Comparison of ENCODE assay signal across 14 mouse cellular contexts in the genomic region with DNA sequence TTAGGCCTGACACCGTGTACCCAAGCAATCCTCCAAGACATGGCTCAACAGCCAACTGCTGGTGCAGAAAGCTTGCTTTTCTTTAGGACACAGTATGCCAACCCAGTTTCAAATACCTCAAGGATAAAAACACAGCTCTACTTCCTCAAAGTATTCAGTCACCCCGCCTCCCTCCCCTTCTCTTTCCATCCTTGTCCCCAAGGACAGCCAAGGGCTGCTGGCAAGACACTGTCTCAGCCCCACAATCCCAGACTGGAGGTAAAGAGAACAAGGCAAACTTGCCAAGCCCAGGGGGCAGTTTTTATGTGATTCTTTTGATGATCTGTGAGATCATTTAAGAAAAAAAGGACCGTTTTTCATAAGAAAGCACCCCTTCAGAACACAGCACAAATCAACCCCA.
DNase-seq lines count a peak whose midpoint lies in the region; ATAC-seq and TF ChIP-seq lines count a peak whose summit lies in the region.
"Had no signal": no experiment of that assay in that cellular context is flagged by ENCODE, and none has a peak within 500 bp of the region (broad histone marks: within the 10 kb centered on the region; RNA-seq: fewer than 3 reads in every experiment).

No protein-coding gene starts in this region.

- H3K79me2 ChIP-seq in CH12.LX (replicated peaks; ENCODE audit: control insufficient read depth, extremely low read depth, insufficient read depth, poor library complexity, severe bottlenecking) = no peaks in the 10 kb centered on the region

- no peak for DNase-seq in forebrain, embryonic 10.5 days (ENCODE audit: extremely low spot score, low spot score)
- no peak for DNase-seq in forebrain, embryonic 11.5 days (ENCODE audit: low spot score)
- DNase-seq in kidney, adult 11 months = no peak
- peak; percentile 3 for DNase-seq in CH12.LX (ENCODE audit: extremely low read depth)
- DNase-seq in midbrain, embryonic 11.5 days (ENCODE audit: low spot score, missing footprints) = no peak
- DNase-seq in T-cell, adult 2 months (ENCODE audit: low spot score) = no peak
- DNase-seq: B cell, adult 2 months; cerebellum, adult 11 months had no signal

- H3K9ac ChIP-seq in forebrain, embryonic 11.5 days (ENCODE audit: low read length) = no peak overlapping the region
- no peak overlapping the region for H3K9ac ChIP-seq in kidney, embryonic 16.5 days (replicated peaks; ENCODE audit: low read length)
- H3K9ac ChIP-seq in CH12.LX (ENCODE audit: insufficient read depth, low read depth) = no peak overlapping the region
- H3K9ac ChIP-seq in embryonic facial prominence, embryonic 15.5 days = no peak overlapping the region
- H3K9ac ChIP-seq in midbrain, embryonic 11.5 days (ENCODE audit: low read length) = no peak overlapping the region
- H3K9ac ChIP-seq: hindbrain, embryonic 13.5 days; neural tube, embryonic 15.5 days had no signal

- no peaks in the 10 kb centered on the region for H3K27me3 ChIP-seq in forebrain, embryonic 10.5 days (ENCODE audit: poor library complexity, severe bottlenecking)
- H3K27me3 ChIP-seq in forebrain, embryonic 11.5 days (ENCODE audit: control insufficient read depth, insufficient read depth, low read length) = no peaks in the 10 kb centered on the region
- no peaks in the 10 kb centered on the region for H3K27me3 ChIP-seq in kidney, embryonic 16.5 days (ENCODE audit: insufficient read depth, low read length)
- H3K27me3 ChIP-seq in CH12.LX (replicated peaks) = no peaks in the 10 kb centered on the region
- no peaks in the 10 kb centered on the region for H3K27me3 ChIP-seq in embryonic facial prominence, embryonic 15.5 days
- no peaks in the 10 kb centered on the region for H3K27me3 ChIP-seq in midbrain, embryonic 11.5 days (ENCODE audit: control insufficient read depth, insufficient read depth, low read length)
- H3K27me3 ChIP-seq: hindbrain, embryonic 13.5 days; neural tube, embryonic 15.5 days had no signal

- no peak for TF ChIP-seq CTCF in CH12.LX (conservative IDR thresholded peaks at IDR 0.05 in 1 of 2, IDR thresholded peaks at IDR 0.05 in 1 of 2; ENCODE audit: low read depth in 2 of 2, low read length in 2 of 2)

- no peaks in the 10 kb centered on the region for H3K36me3 ChIP-seq in forebrain, embryonic 10.5 days (replicated peaks)
- no peaks in the 10 kb centered on the region for H3K36me3 ChIP-seq in forebrain, embryonic 11.5 days (ENCODE audit: control insufficient read depth, insufficient read depth, low read length)
- H3K36me3 ChIP-seq in kidney, embryonic 16.5 days (ENCODE audit: insufficient read depth, low read length) = no peaks in the 10 kb centered on the region
- no peaks in the 10 kb centered on the region for H3K36me3 ChIP-seq in CH12.LX (replicated peaks in 1 of 2; ENCODE audit: control insufficient read depth in 1 of 2, insufficient read depth in 1 of 2, low read length in 1 of 2)
- H3K36me3 ChIP-seq in embryonic facial prominence, embryonic 15.5 days = no peaks in the 10 kb centered on the region
- H3K36me3 ChIP-seq in midbrain, embryonic 11.5 days (ENCODE audit: control insufficient read depth, insufficient read depth, low read length) = no peaks in the 10 kb centered on the region
- H3K36me3 ChIP-seq: hindbrain, embryonic 13.5 days; neural tube, embryonic 15.5 days had no signal

- no peak for TF ChIP-seq POLR2A in CH12.LX (IDR thresholded peaks at IDR 0.05; ENCODE audit: low read depth, low read length)

- in situ Hi-C loops in CH12.LX (cut with MboI; ENCODE audit: low pct_ligation_motif_present, low pct_unique_long_range_greater_than_20kb, low sequenced_read_pairs) = no loop called here

- no peak overlapping the region for H3K4me2 ChIP-seq in forebrain, embryonic 11.5 days (ENCODE audit: low read depth, low read length, severe bottlenecking)
- no peak overlapping the region for H3K4me2 ChIP-seq in kidney, embryonic 16.5 days (replicated peaks; ENCODE audit: low read depth, low read length)
- no peak overlapping the region for H3K4me2 ChIP-seq in CH12.LX (ENCODE audit: insufficient read depth, low read depth, poor library complexity, severe bottlenecking)
- H3K4me2 ChIP-seq in embryonic facial prominence, embryonic 15.5 days (replicated peaks) = no peak overlapping the region
- H3K4me2 ChIP-seq in midbrain, embryonic 11.5 days = no peak overlapping the region
- H3K4me2 ChIP-seq: hindbrain, embryonic 13.5 days; neural tube, embryonic 15.5 days had no signal

- no peak for TF ChIP-seq RAD21 in CH12.LX (IDR thresholded peaks at IDR 0.05; ENCODE audit: low read depth, low read length)

- no peak for ATAC-seq in forebrain, embryonic 11.5 days (replicated peaks; ENCODE audit: low FRiP score)
- no peak for ATAC-seq in kidney, embryonic 16.5 days (ENCODE audit: low FRiP score, low TSS enrichment)
- ATAC-seq in embryonic facial prominence, embryonic 15.5 days (ENCODE audit: insufficient number of reproducible peaks, low FRiP score, low TSS enrichment, low read depth) = no peak
- ATAC-seq in midbrain, embryonic 11.5 days (ENCODE audit: low FRiP score) = no peak
- ATAC-seq: forebrain, embryonic 14.5 days had no signal

- H3K9me3 ChIP-seq in forebrain, embryonic 10.5 days = no peaks in the 10 kb centered on the region
- no peaks in the 10 kb centered on the region for H3K9me3 ChIP-seq in forebrain, embryonic 11.5 days (ENCODE audit: control insufficient read depth, low read length)
- no peaks in the 10 kb centered on the region for H3K9me3 ChIP-seq in kidney, embryonic 16.5 days (ENCODE audit: low read length)
- no peaks in the 10 kb centered on the region for H3K9me3 ChIP-seq in CH12.LX (replicated peaks; ENCODE audit: low read length)
- no peaks in the 10 kb centered on the region for H3K9me3 ChIP-seq in embryonic facial prominence, embryonic 15.5 days (replicated peaks)
- no peaks in the 10 kb centered on the region for H3K9me3 ChIP-seq in midbrain, embryonic 11.5 days (ENCODE audit: control insufficient read depth, low read length)
- H3K9me3 ChIP-seq: hindbrain, embryonic 13.5 days; megakaryocyte, embryonic 14.5 days; neural tube, embryonic 15.5 days had no signal

- peak overlapping the region; percentile 22; the same call in 1 of the 2 replicates for H3K27ac ChIP-seq in forebrain, embryonic 10.5 days
- no peak overlapping the region for H3K27ac ChIP-seq in forebrain, embryonic 11.5 days (ENCODE audit: low read depth, low read length)
- H3K27ac ChIP-seq in kidney, embryonic 16.5 days (ENCODE audit: low read length) = peak overlapping the region; percentile 11; the same call in 1 of the 2 replicates
- no peak overlapping the region for H3K27ac ChIP-seq in CH12.LX (ENCODE audit: insufficient read depth, low read depth)
- H3K27ac ChIP-seq in embryonic facial prominence, embryonic 15.5 days (replicated peaks) = 0 out of 2 replicates have a peak overlapping the region, but pooled peaks have one; percentile 28
- no peak overlapping the region for H3K27ac ChIP-seq in midbrain, embryonic 11.5 days (ENCODE audit: low read depth, low read length)
- H3K27ac ChIP-seq: hindbrain, embryonic 13.5 days; neural tube, embryonic 15.5 days had no signal

- WGBS in forebrain, embryonic 10.5 days = 76% methylated on average over 3 of the region's 3 CpGs
- 75% methylated on average over 3 of the region's 3 CpGs for WGBS in forebrain, embryonic 11.5 days
- 66% methylated on average over 3 of the region's 3 CpGs for WGBS in kidney, embryonic 16.5 days
- 42% methylated on average over 3 of the region's 3 CpGs for WGBS in embryonic facial prominence, embryonic 15.5 days
- 74% methylated on average over 3 of the region's 3 CpGs for WGBS in midbrain, embryonic 11.5 days

- no peak overlapping the region for H3K4me3 ChIP-seq in forebrain, embryonic 10.5 days
- H3K4me3 ChIP-seq in forebrain, embryonic 11.5 days (ENCODE audit: low read depth, low read length) = no peak overlapping the region
- H3K4me3 ChIP-seq in kidney, embryonic 16.5 days (ENCODE audit: low read length) = no peak overlapping the region
- H3K4me3 ChIP-seq in CH12.LX (replicated peaks in 1 of 3; ENCODE audit: low read depth in 2 of 3, low read length in 2 of 3, poor library complexity in 1 of 3) = no peak overlapping the region
- no peak overlapping the region for H3K4me3 ChIP-seq in embryonic facial prominence, embryonic 15.5 days (replicated peaks)
- H3K4me3 ChIP-seq in midbrain, embryonic 11.5 days (ENCODE audit: low read depth, low read length) = no peak overlapping the region
- H3K4me3 ChIP-seq: hindbrain, embryonic 13.5 days; megakaryocyte, embryonic 14.5 days; neural tube, embryonic 15.5 days had no signal

- dilution Hi-C loops in CH12.LX (cut with MboI; ENCODE audit: extremely low pct_ligation_motif_present, extremely low pct_unique_long_range_greater_than_20kb, low sequenced_read_pairs) = no loop called here

- TF ChIP-seq EP300 in CH12.LX (IDR thresholded peaks at IDR 0.05; ENCODE audit: low read length) = no peak

- peaks cover 74% of the 10 kb centered on the region for H3K4me1 ChIP-seq in forebrain, embryonic 10.5 days
- peaks cover 25% of the 10 kb centered on the region for H3K4me1 ChIP-seq in forebrain, embryonic 11.5 days (replicated peaks; ENCODE audit: control insufficient read depth, insufficient read depth, low read length)
- peaks cover 56% of the 10 kb centered on the region for H3K4me1 ChIP-seq in kidney, embryonic 16.5 days (ENCODE audit: insufficient read depth, low read length)
- H3K4me1 ChIP-seq in CH12.LX (ENCODE audit: control insufficient read depth in 1 of 2, insufficient read depth in 2 of 2) = peaks cover 0 to 8% of the 10 kb centered on the region in 2 experiments; a peak in 1 of 4 replicates
- H3K4me1 ChIP-seq in embryonic facial prominence, embryonic 15.5 days = peaks cover 20% of the 10 kb centered on the region
- peaks cover 30% of the 10 kb centered on the region for H3K4me1 ChIP-seq in midbrain, embryonic 11.5 days (ENCODE audit: control insufficient read depth, insufficient read depth, low read length)

TF ChIP-seq in CH12.LX, 34 proteins besides CTCF, POLR2A, EP300 and RAD21:
- TF ChIP-seq MAX (IDR thresholded peaks at IDR 0.05; ENCODE audit: low read length) = no peak
- TF ChIP-seq MYC (IDR thresholded peaks at IDR 0.05; ENCODE audit: low read depth, low read length) = no peak
- TF ChIP-seq USF2 (conservative IDR thresholded peaks at IDR 0.05; ENCODE audit: low read depth, low read length) = no peak
- TF ChIP-seq BHLHE40 (IDR thresholded peaks at IDR 0.05; ENCODE audit: low read depth, low read length) = no peak
- no peak for TF ChIP-seq RCOR1 (conservative IDR thresholded peaks at IDR 0.05; ENCODE audit: low read depth, low read length)

Comparison
In these comparisons a context has a peak if more than half of its experiments do, and no peak if none do; other contexts are left out.
1. H3K27ac ChIP-seq: peak in forebrain, embryonic 10.5 days (single experiment), kidney, embryonic 16.5 days (single experiment) and embryonic facial prominence, embryonic 15.5 days (single experiment); none in forebrain, embryonic 11.5 days (single experiment), CH12.LX (single experiment) and midbrain, embryonic 11.5 days (single experiment).